Mouse (Mus musculus) olfactory bulb, adult 2 months (tissue): Measurements from ENCODE around the gene Ndrg2. TPM values are rescaled to one million over a fixed set of nuclear protein-coding genes. Genes with fewer than 3 reads are reported as not detected.

Experiments used
- H3K27ac ChIP-seq: fragments of 200-500 bp; 2 replicates; pipeline ENCODE4 v1.5.1; 2012; ENCODE audit warnings: low read depth, low read length; ENCODE audit not compliant: insufficient read depth
- H3K4me1 ChIP-seq: fragments of 200-500 bp; 2 replicates; pipeline ENCODE4 v1.6.1; 2012; ENCODE audit warnings: low read length; ENCODE audit not compliant: control insufficient read depth, insufficient read depth
- H3K4me3 ChIP-seq: fragments of 200-500 bp; 2 replicates; pipeline ENCODE4 v1.5.1; 2012; ENCODE audit warnings: mild to moderate bottlenecking, low read depth, low read length, moderate library complexity; ENCODE audit not compliant: insufficient read depth
- CTCF ChIP-seq: fragments of 200-500 bp; IDR thresholded peaks from 2 replicates; pipeline ENCODE4 v1.5.1; 2012; ENCODE audit warnings: low read depth, mild to moderate bottlenecking, low read length, moderate library complexity; ENCODE audit not compliant: insufficient read depth
- POLR2A ChIP-seq: fragments of 200-500 bp; IDR thresholded peaks from 2 replicates; pipeline ENCODE4 v1.6.1; 2012; ENCODE audit warnings: mild to moderate bottlenecking, low read depth, low read length, moderate library complexity; ENCODE audit not compliant: insufficient read depth
- WGBS: fragments of 180-500 bp; shearing (Covaris S2); methylation state at CpG from one replicate; pipeline ENCODE4 v1.1.7; 2018; 5-methylcytosine and 5-hydroxymethylcytosine counted together
- polyA plus RNA-seq: library from polyadenylated mRNA; stranded (reverse); fragments of >200 nt; gene quantifications from 2 replicates; pipeline ENCODE4 v1.2.4, GENCODE M21; 2012; ENCODE audit warnings: low replicate concordance; ENCODE audit not compliant: missing spikeins, insufficient read depth, insufficient read length

Ndrg2 gene
- polyA plus RNA-seq, 1 experiment, result not detected

DNA sequence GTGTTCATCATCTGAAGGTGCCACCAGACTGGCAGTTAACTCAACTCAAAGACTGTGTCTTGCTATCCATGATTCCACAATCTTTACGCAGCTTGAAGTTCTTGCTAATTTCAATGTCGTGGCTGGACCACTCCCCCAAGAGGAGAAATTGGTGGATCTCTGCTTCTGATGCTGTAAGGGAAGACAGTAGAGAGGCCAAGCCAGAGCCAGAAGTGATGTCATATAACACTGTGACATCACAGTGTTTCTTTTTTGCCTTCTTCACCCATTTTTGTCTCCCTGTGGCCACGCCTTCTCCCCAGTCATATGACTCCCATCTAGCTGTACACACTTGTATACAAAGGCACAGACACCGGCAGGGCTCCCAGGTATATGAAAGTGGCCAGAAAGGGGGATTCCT is 4.2 kb upstream of the Ndrg2 start, which contains the start of gene Tppp2:
Tppp2 (plus strand) TSS at position 301 of the 400 bp plus-strand sequence.
- no peak for TF ChIP-seq POLR2A
- no peak for TF ChIP-seq CTCF
- H3K27ac ChIP-seq, result no peak within 1 kb of the TSS
- 96% methylated on average over 4 of the region's 4 CpGs for WGBS

DNA sequence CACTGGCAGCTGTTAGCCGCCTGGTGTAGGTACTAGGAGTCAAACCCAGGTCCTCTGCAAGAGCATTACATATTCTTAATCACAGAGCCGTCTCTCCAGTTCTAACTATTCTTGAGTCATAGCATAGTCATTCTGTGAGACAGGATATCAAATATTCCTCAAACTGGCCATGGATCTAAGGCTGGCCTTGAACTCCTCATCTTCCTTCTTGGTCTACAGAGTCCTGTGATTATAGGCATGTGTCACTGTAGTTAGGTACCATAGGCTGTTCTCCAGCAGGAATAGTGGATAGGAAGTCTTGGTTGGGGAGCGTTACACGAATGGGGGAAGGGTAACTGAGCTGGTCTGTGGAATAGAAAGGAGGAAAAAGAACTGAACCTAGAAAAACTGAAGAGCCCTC is 2.6 kb upstream of the Ndrg2 start:
- Histone ChIP-seq H3K4me1 (peaks cover 23% of the 10 kb centered on the region), H3K27ac (no peak overlapping the region), H3K4me3 (no peak overlapping the region)
- 95% methylated on average over 4 of the region's 4 CpGs for WGBS
- TF ChIP-seq CTCF, result no peak
- TF ChIP-seq POLR2A, result no peak

More for the DNA sequence above, 4.2 kb upstream of the Ndrg2 start, which contains the start of gene Tppp2:
- H3K4me1 ChIP-seq, result peaks cover 31% of the 10 kb centered on the region
- H3K4me3 ChIP-seq, result no peak within 1 kb of the TSS

DNA sequence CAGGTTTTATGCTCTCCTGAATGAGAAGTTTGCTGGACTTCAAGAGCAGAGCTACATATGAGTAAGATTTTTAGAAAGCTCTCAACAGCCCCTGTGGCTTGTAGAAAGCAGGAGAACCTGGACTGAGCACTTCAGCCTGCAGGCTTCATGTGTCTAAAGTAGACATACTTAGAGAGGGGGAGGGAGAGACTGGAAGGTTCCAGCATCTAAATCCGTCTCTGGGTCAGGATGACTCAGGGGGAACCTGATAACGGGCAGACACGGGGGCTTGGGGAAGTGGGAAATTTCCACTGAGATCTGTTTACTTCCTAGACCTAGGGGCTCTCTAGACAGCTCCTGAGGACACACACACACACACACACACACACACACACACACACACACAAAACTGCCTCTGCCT is 1.1 kb upstream of the Ndrg2 start:
- 5% methylated on average over 3 of the region's 3 CpGs for WGBS
- Histone ChIP-seq H3K4me1 (peaks cover 20% of the 10 kb centered on the region), H3K27ac (peak overlapping the region; percentile 54), H3K4me3 (no peak overlapping the region)
- TF ChIP-seq POLR2A, result no peak
- no peak for TF ChIP-seq CTCF

DNA sequence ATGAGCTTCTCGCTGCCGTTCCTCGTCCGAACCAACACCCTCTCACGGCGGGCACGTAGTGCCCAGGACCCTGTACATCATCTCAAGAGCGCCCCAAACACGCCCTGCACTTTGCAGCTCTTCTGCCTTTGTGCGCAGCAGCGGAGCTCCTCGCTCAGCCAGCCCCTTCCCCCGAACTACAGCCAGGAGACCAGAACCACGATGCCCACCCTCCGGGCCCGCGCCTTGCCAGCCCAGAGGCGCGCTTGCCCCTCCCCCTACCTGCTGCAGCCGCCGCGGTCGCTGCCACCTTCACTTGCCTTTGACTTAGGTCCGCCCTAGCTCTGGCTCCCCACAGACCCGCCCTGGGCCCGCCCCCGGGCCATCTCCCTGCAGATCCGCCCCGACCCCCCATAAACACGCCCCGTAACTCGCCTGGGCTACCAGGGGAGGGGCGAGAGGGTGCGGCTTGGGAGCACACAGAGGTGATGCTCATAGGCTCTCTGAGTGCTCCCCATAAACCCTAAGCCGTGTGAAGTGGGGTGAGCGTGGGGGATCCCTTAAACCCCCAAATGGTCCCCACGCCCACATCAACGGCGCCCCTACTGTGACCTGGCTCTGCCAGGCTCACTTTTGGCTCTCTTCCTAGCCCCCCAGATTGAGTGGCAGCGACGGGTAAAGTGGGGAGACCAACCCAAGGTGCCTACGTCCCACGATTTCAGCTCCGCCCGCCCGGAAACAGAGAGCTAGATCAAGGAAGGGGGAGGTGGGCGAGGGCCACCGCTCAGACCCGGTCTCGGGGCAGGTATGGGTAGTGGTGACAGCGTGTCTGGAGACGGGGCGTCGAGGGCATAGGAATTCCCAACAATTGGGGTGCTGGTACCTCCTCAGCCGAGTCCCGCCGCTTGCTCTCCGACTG is 647 bp downstream of the Ndrg2 start:
- WGBS, result under 1% methylated on average over 58 of the region's 58 CpGs
- no peak for TF ChIP-seq POLR2A
- no peak for TF ChIP-seq CTCF

DNA sequence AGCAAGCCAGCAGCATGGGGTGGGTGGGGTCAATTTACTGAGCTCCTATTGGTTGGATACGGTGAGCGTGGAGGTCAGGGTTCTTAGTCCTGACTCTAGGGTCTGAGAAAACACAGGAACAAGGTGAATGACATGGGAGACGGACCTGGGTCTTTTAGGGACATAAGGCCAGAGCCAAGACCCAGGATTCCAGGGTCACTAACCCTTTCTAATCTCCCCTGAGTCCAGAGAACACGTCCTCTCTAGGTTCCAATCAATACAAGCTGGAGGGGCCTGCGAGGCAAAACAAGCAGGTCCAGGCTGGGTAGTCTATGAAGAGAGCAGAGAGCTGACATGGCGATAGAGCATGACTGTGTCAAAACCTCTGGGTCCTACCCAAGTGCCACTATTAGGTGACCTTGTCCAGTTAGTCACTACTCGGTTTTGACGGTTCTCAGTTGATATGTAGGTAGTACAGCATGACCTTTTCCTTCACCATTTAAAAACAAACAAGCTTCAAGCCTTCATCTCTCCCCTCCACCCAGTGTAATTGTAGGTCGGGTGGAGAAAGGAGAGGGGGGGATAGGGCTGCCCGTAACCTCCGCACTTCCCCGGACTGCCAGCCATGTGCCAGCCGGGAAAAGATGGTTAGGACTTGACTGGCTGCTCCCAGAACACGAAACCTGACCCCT is 1.4 kb downstream of the Ndrg2 start:
- TF ChIP-seq POLR2A, result no peak
- no peak for TF ChIP-seq CTCF
- 19% methylated on average over 14 of the region's 14 CpGs for WGBS
- H3K4me1 ChIP-seq, result peaks cover 23% of the 10 kb centered on the region
- H3K27ac ChIP-seq, result peak overlapping the region; percentile 71
- peak overlapping the region; percentile 79 for H3K4me3 ChIP-seq

More for the DNA sequence above, 647 bp downstream of the Ndrg2 start:
- H3K27ac ChIP-seq, result peak overlapping the region; percentile 71
- peaks cover 20% of the 10 kb centered on the region for H3K4me1 ChIP-seq
- peak overlapping the region; percentile 79 for H3K4me3 ChIP-seq

DNA sequence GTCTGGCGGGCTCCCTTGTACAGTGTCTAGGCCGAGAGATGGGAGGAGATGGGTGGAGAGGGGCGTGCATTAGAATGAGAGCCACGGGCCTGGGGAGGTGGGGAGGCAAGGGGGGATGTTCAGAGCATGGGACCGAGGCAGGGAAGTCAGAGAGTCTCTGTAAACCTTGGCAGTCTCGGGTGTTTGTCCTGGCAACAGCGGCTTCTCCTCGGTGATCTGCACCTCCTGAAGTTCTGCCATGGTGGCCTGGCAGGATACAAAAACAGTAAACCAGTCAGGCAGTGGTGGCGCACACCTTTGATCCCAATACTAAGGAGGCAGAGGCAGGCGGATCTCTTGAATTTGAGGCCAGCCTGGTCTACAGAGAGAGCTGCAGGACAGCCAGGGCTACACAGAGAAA is 2.7 kb downstream of the Ndrg2 start:
- 67% methylated on average over 10 of the region's 10 CpGs for WGBS
- TF ChIP-seq CTCF (no peak), POLR2A (no peak)
- Histone ChIP-seq H3K4me3 (peak overlapping the region; percentile 17; the same call in 1 of the 2 replicates), H3K4me1 (peaks cover 27% of the 10 kb centered on the region), H3K27ac (no peak overlapping the region)

DNA sequence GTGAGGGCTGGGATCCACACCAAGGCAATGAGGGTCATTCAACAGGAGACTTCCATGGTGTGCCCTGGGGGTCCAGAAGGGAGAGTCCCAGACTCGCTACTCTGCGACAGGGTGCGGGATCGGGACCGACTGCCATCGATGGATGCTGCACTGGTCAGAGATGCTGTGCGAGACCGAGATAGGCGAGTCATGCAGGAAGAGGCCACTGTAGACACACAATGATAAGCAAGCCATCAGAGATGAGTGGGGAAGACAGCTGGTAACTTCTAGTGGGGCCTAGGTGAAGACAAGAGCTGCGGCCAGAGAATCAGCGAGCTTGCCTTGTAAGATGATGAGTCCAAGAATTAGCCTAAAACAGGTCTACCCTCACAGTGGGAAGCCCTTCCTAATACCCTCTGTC is 7.9 kb downstream of the Ndrg2 start:
- Histone ChIP-seq H3K4me3 (no peak overlapping the region), H3K27ac (no peak overlapping the region), H3K4me1 (peaks cover 7% of the 10 kb centered on the region; the same call in 1 of the 2 replicates)
- WGBS, result 95% methylated on average over 11 of the region's 11 CpGs
- TF ChIP-seq CTCF, result no peak
- no peak for TF ChIP-seq POLR2A

DNA sequence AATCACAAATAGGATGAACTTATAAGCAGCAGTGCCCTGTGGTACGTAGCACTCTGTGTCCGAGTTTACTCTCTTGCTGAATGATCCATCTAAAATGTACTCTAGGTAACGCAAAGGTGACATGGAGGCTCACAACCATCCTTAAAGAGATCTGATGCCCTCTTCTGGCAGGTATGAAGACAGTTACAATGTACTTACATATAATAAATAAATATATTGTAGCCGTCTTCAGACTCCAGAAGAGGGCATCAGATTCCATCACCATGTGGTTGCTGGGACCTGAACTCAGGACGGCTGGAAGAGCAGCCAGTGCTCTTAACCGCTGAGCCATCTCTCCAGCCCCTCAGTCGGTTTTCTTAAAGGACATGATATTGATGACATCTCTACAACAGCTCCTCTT is 9.3 kb downstream of the Ndrg2 start:
- Histone ChIP-seq H3K4me1 (peaks cover 7% of the 10 kb centered on the region; the same call in 1 of the 2 replicates), H3K27ac (no peak overlapping the region), H3K4me3 (no peak overlapping the region)
- TF ChIP-seq POLR2A (no peak), CTCF (no peak)
- WGBS, result 70% methylated on average over 7 of the region's 7 CpGs

DNA sequence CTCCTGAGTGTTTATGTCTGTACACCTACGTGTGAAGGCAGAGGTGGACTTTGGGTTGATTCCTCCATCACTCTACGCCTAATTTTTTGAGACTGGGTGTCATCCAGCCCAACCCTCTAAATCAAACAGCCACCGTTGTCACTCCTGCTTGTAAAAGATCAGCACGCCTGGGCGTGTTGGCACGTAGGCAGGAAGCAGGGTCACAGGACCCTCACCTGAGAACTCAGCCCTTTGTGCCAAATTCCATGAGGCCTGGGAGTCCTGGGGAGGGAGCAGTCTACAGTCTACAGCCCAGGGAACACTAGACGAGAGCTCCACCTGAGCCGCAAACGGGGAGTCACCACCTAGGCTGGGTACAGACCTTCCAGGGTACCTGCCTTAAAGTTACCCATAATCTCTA is 10.2 kb downstream of the Ndrg2 start:
- Histone ChIP-seq H3K4me3 (no peak overlapping the region), H3K27ac (no peak overlapping the region), H3K4me1 (peaks cover 7% of the 10 kb centered on the region; the same call in 1 of the 2 replicates)
- TF ChIP-seq POLR2A (no peak), CTCF (no peak)
- 93% methylated on average over 9 of the region's 9 CpGs for WGBS
